Mouse (Mus musculus) kidney, embryonic 14.5 days (tissue): Measurements from ENCODE around the gene Tlr9. TPM values are rescaled to one million over a fixed set of nuclear protein-coding genes. Genes with fewer than 3 reads are reported as not detected.
A peak's percentile ranks its signal among the peaks of the same experiment; 100 is the strongest.

ENCODE experiments used
- ATAC-seq: fragments of 200-750 bp; cut with Nextera tagmentation; 2 replicates; pipeline ENCODE4 v1.8.0; 2017; ENCODE audit warnings: moderate number of reproducible peaks, mild to moderate bottlenecking, moderate TSS enrichment, moderate library complexity; ENCODE audit not compliant: low FRiP score, low TSS enrichment
- H3K27ac ChIP-seq: fragments of 300-500 bp; sonication (generic); 2 replicates; pipeline ENCODE4 v1.5.1; 2014; ENCODE audit warnings: low read depth, mild to moderate bottlenecking, low read length, moderate library complexity, mixed read lengths
- H3K27me3 ChIP-seq: fragments of 300-500 bp; sonication (generic); 2 replicates; pipeline ENCODE4 v1.6.1; 2014; ENCODE audit warnings: mild to moderate bottlenecking, low read length; ENCODE audit not compliant: control insufficient read depth, insufficient read depth
- H3K36me3 ChIP-seq: fragments of 300-500 bp; sonication (generic); 2 replicates; pipeline ENCODE4 v1.6.1; 2014; ENCODE audit warnings: low read length, mixed read lengths; ENCODE audit not compliant: control insufficient read depth, insufficient read depth
- H3K4me1 ChIP-seq: fragments of 300-500 bp; sonication (generic); 2 replicates; pipeline ENCODE4 v1.6.1; 2014; ENCODE audit warnings: low read length, mixed read lengths; ENCODE audit not compliant: control insufficient read depth, insufficient read depth
- H3K4me2 ChIP-seq: fragments of 300-500 bp; sonication (generic); replicated peaks from 2 replicates; pipeline ENCODE4 v1.6.1; 2014; ENCODE audit warnings: low read depth, mild to moderate bottlenecking, low read length
- H3K4me3 ChIP-seq: fragments of 300-500 bp; sonication (generic); 2 replicates; pipeline ENCODE4 v1.5.1; 2014; ENCODE audit warnings: mild to moderate bottlenecking, low read length
- H3K9ac ChIP-seq: fragments of 300-500 bp; sonication (generic); 2 replicates; pipeline ENCODE4 v1.6.1; 2014; ENCODE audit warnings: low read depth, mild to moderate bottlenecking, low read length, moderate library complexity
- H3K9me3 ChIP-seq: fragments of 300-500 bp; sonication (generic); 2 replicates; pipeline ENCODE4 v1.6.1; 2016; ENCODE audit warnings: low read length; ENCODE audit not compliant: control insufficient read depth
- WGBS: fragments of 180-500 bp; shearing (Covaris S2); extraction: QIAGEN DNeasy Blood & Tissue Kit; methylation state at CpG from one replicate; pipeline ENCODE4 v1.1.7; 2014; 5-methylcytosine and 5-hydroxymethylcytosine counted together
- polyA plus RNA-seq: library from polyadenylated mRNA; unstranded; fragments of >200 nt; fragmentation: Nextera tagmentation; extraction: Ambion mirVana; gene quantifications from 2 replicates; pipeline ENCODE4 v1.2.1, GENCODE M21; 2014

Gene Tlr9
- polyA plus RNA-seq, 1 experiment from 2014 or later, result 0.14 TPM

- Histone ChIP-seq H3K36me3 (peaks cover 14% of the 10 kb centered on the region; the same call in 1 of the 2 replicates), H3K9ac (peak within 1 kb of the TSS; percentile 78), H3K9me3 (no peaks in the 10 kb centered on the region), H3K27ac (peak within 1 kb of the TSS; percentile 47; the same call in 1 of the 2 replicates), H3K4me3 (peak within 1 kb of the TSS; percentile 71), H3K4me2 (peak within 1 kb of the TSS; percentile 73), H3K4me1 (peaks cover 30% of the 10 kb centered on the region), H3K27me3 (no peaks in the 10 kb centered on the region)
- peak; percentile 1; the same call in 1 of the 2 replicates for ATAC-seq
- WGBS, result 38% methylated on average over 18 of the region's 18 CpGs
Measured at GRCm38 (mm10) chr9:106199535-106200272, 22.7 kb upstream of the Tlr9 start, which contains the start of gene Ppm1m. Gene Ppm1m, minus strand, starts transcription at chr9:106199746.

- WGBS, result 89% methylated on average over 3 of the region's 3 CpGs
- H3K4me2 ChIP-seq, result peak overlapping the region; percentile 62; the same call in 1 of the 2 replicates
- H3K27ac ChIP-seq, result no peak overlapping the region; the same call in 1 of the 2 replicates
- H3K9me3 ChIP-seq, result no peaks in the 10 kb centered on the region
- peaks cover 31% of the 10 kb centered on the region for H3K4me1 ChIP-seq
- H3K4me3 ChIP-seq, result no peak overlapping the region
- no peaks in the 10 kb centered on the region for H3K27me3 ChIP-seq
- peak overlapping the region; percentile 37; the same call in 1 of the 2 replicates for H3K9ac ChIP-seq
- no peak for ATAC-seq
- no peaks in the 10 kb centered on the region; the same call in 1 of the 2 replicates for H3K36me3 ChIP-seq
Measured at GRCm38 (mm10) chr9:106201895-106202294, 20.5 kb upstream of the Tlr9 start.

DNA sequence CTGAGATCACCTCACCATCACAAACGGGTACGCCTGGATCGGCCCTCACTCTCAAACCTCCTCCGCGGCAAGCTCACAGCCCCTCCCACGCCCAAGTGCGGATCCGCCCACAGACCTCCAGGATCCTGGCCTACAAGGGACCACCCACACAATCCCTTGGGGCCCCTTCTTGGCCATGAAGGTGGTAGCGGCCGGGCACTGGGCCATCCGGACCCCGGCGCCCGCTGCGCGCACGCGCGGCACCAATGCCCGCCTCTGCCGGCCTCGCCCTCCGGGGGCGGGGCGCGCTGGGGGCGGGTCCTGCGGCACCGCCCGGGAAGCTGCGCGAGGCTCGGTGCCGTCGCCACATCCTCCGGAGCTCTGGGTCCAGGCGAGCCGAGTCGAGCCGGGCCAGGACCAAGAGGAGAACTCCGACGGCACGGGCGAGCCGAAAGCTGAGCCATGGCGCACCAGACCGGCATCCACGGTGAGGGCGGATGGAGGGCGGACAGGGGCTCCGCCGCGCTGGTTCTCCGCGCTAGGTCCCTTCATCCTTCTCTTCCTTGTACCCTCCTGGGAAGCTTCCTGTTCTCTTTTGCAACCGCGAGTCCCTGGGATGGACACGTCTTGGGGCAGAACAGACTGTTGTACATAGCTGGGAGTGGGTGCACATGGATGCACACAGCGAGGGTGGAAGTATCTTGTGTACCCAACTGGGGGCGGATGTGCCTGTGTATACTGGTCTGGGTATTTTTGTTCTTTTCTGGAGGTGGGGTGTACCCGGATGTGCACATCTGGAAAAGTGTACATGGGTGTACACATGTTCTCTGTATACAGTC is 19.4 kb upstream of the Tlr9 start, which contains the start of gene Twf2:
Twf2 (plus strand) TSS at position 290 of the 818 bp plus-strand sequence.
- Histone ChIP-seq H3K27ac (peak within 1 kb of the TSS; percentile 61; the same call in 1 of the 2 replicates), H3K9me3 (no peaks in the 10 kb centered on the region), H3K4me3 (peak within 1 kb of the TSS; percentile 66), H3K27me3 (no peaks in the 10 kb centered on the region), H3K4me1 (peaks cover 26% of the 10 kb centered on the region), H3K4me2 (peak within 1 kb of the TSS; percentile 62), H3K36me3 (peaks cover 2% of the 10 kb centered on the region; the same call in 1 of the 2 replicates), H3K9ac (peak within 1 kb of the TSS; percentile 74)
- peak; percentile 88 for ATAC-seq
- WGBS, result 1% methylated on average over 59 of the region's 61 CpGs

DNA sequence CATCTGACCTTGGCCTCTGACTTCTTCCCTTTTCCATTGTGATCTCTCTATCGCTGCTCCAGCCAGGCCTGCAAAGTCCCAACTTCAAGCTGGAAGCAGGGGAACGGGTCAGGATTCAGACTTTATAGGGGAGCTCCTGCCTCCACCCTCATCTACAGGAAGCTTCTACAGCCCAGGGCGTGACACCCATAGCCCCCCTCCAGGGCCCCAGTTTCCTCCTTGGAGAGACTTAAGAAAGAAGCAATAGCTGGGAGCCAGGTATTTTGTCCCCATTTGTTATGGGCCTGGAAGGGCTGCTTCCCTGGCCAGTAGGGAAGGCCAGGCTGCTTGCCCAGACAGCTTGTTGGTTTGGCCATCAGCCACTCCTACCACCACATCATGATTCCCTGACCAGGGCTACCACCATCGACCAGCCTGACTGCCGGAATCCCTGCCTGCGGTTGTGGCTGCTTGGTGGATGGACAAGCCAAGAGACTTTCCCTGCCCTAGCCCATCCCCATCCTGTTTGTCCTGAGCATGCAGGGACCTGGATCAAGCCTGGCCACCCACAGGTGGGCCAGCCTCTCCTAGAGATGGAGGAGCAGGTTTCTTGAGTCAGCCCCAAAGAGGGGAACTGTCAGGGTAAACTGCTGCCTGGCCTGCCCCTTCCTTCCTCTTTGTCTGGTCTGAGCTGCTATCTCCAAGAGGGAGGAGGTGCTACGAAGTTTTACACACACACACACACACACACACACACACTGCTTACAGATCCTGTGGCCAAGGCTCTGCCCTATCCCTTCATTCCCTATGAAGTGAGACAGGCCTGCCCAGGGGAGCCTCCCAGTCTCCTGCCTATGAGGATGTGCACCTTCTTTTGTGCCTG is 18.2 kb upstream of the Tlr9 start:
- Histone ChIP-seq H3K27ac (no peak overlapping the region), H3K9ac (peak overlapping the region; percentile 74; the same call in 1 of the 2 replicates)
- WGBS, result 66% methylated on average over 7 of the region's 7 CpGs

GRCm38 (mm10) chr9:106205713-106206290 is 16.6 kb upstream of the Tlr9 start:
- H3K27ac ChIP-seq, result no peak overlapping the region
- H3K27me3 ChIP-seq, result no peaks in the 10 kb centered on the region
- WGBS, result 78% methylated on average over 7 of the region's 7 CpGs
- no peaks in the 10 kb centered on the region for H3K9me3 ChIP-seq
- no peak overlapping the region for H3K4me2 ChIP-seq
- H3K4me1 ChIP-seq, result peaks cover 17% of the 10 kb centered on the region
- H3K4me3 ChIP-seq, result no peak overlapping the region
- H3K36me3 ChIP-seq, result peaks cover 14% of the 10 kb centered on the region; the same call in 1 of the 2 replicates
- H3K9ac ChIP-seq, result no peak overlapping the region
- ATAC-seq, result no peak

More for the DNA sequence above, 18.2 kb upstream of the Tlr9 start:
- no peaks in the 10 kb centered on the region for H3K27me3 ChIP-seq
- peak overlapping the region; percentile 66 for H3K4me3 ChIP-seq
- H3K9me3 ChIP-seq, result no peaks in the 10 kb centered on the region
- peak overlapping the region; percentile 62 for H3K4me2 ChIP-seq
- H3K36me3 ChIP-seq, result peaks cover 12% of the 10 kb centered on the region; the same call in 1 of the 2 replicates
- ATAC-seq, result no peak
- peaks cover 24% of the 10 kb centered on the region for H3K4me1 ChIP-seq

DNA sequence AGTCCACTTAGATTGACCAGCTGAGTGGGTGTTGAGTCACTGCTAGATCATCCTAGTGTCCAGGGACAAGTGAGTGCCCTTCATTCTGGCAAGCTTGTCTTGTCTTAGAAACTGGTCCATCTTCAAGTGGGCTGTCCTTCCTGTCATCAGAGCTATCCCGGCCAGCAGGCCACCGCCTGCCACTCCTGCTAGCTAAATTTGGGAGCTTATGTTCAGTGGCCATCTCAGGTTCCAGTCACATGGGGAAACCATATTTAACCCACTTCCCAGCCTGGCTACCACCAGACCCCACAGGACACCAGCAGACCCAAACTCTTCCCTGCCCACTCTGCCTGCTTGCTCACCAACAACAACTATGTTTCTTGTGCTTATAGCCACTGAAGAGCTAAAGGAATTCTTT is 15.9 kb upstream of the Tlr9 start:
- Histone ChIP-seq H3K36me3 (peaks cover 14% of the 10 kb centered on the region; the same call in 1 of the 2 replicates), H3K27me3 (no peaks in the 10 kb centered on the region), H3K4me2 (no peak overlapping the region), H3K4me1 (peaks cover 22% of the 10 kb centered on the region), H3K4me3 (no peak overlapping the region), H3K9ac (no peak overlapping the region), H3K9me3 (no peaks in the 10 kb centered on the region), H3K27ac (no peak overlapping the region)
- ATAC-seq, result no peak
- whole genome bisulfite sequencing, result 61% methylated on average over 2 of the region's 2 CpGs

DNA sequence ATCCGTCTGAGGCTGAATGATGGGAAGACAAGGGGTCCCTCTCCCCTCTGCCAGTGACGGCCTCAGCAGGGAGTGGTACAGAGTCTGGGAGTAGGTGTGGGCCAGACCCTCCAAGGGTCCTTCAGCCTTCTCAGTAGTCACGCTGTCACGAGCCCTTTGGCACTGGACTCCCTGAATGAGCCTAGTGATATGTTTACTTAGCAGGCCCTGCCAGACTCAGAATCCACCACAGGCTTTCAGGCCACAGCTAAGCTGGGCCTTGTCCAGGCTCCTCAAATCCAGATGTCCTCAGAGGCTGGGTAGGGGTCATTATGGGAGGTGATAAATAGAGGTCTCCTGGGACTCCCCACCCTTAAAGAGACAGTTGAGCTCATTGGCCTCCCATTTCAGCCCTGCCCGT is 14.2 kb upstream of the Tlr9 start:
- ATAC-seq, result no peak
- H3K9me3 ChIP-seq, result no peaks in the 10 kb centered on the region
- H3K4me1 ChIP-seq, result peaks cover 27% of the 10 kb centered on the region
- H3K4me2 ChIP-seq, result no peak overlapping the region
- H3K27me3 ChIP-seq, result no peaks in the 10 kb centered on the region
- no peak overlapping the region for H3K9ac ChIP-seq
- H3K4me3 ChIP-seq, result no peak overlapping the region
- WGBS, result 71% methylated on average over 5 of the region's 5 CpGs
- H3K27ac ChIP-seq, result no peak overlapping the region
- H3K36me3 ChIP-seq, result peaks cover 23% of the 10 kb centered on the region; the same call in 1 of the 2 replicates

DNA sequence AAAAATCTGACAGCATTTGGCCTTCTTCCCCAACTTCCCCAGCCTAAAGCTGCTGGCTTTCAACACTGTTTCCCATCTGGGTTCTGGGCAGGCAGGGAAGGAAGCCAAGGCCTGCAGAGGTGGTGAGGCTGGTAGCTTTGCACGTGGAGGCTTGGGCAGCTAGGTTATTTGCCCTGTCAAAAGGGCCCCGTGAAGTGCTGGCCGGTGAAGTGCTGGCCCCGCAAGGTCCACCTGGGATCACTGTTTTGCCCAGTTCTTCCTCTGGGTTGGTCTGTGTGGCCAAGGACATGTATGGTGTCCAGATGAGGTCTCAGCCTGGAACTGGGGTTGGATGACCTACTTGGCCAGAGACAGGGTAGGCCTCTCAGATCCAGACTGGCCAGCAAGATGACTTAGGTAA is 12.4 kb upstream of the Tlr9 start:
- Histone ChIP-seq H3K27me3 (no peaks in the 10 kb centered on the region), H3K4me3 (no peak overlapping the region), H3K4me1 (peaks cover 13% of the 10 kb centered on the region), H3K9me3 (no peaks in the 10 kb centered on the region), H3K4me2 (no peak overlapping the region), H3K36me3 (peaks cover 40% of the 10 kb centered on the region), H3K9ac (no peak overlapping the region), H3K27ac (no peak overlapping the region)
- no peak for ATAC-seq
- 97% methylated on average over 4 of the region's 4 CpGs for WGBS
